Mouse (Mus musculus) limb, embryonic 10.5 days (tissue): ENCODE data around the gene Frmd8. TPM values are rescaled to one million over a fixed set of nuclear protein-coding genes. Genes with fewer than 3 reads are reported as not detected.

Experiments used
- DNase-seq: peaks from one replicate; pipeline ENCODE4 v3.0.0-alpha.2; 2017; ENCODE audit warnings: low spot score
- H3K27ac ChIP-seq: fragments of 300-500 bp; sonication (generic); 2 replicates; pipeline ENCODE4 v1.5.1; 2016; ENCODE audit warnings: mild to moderate bottlenecking
- H3K27me3 ChIP-seq: fragments of 300-500 bp; sonication (generic); 2 replicates; pipeline ENCODE4 v1.6.1; 2016; ENCODE audit warnings: low read depth, mild to moderate bottlenecking; ENCODE audit not compliant: poor library complexity, severe bottlenecking
- H3K36me3 ChIP-seq: fragments of 300-500 bp; sonication (generic); 2 replicates; pipeline ENCODE4 v1.6.1; 2016; ENCODE audit warnings: mild to moderate bottlenecking, moderate library complexity
- H3K4me1 ChIP-seq: fragments of 300-500 bp; sonication (generic); 2 replicates; pipeline ENCODE4 v1.6.1; 2016
- H3K4me3 ChIP-seq: fragments of 300-500 bp; sonication (generic); 2 replicates; pipeline ENCODE4 v1.5.1; 2016; ENCODE audit warnings: mild to moderate bottlenecking, moderate library complexity
- H3K9me3 ChIP-seq: fragments of 300-500 bp; sonication (generic); replicated peaks from 2 replicates; pipeline ENCODE4 v1.6.1; 2016; ENCODE audit warnings: mild to moderate bottlenecking
- WGBS: fragments of 180-500 bp; shearing (Covaris S2); methylation state at CpG from one replicate; pipeline ENCODE4 v1.1.7; 2016; 5-methylcytosine and 5-hydroxymethylcytosine counted together
- polyA plus RNA-seq: library from polyadenylated mRNA; unstranded; fragments of >200 nt; fragmentation: Nextera tagmentation; extraction: Ambion mirVana; gene quantifications from 2 replicates; pipeline ENCODE4 v1.2.1, GENCODE M21; 2016

The Frmd8 gene
- polyA plus RNA-seq, 1 experiment from 2014 or later: 48.7 TPM

DNA sequence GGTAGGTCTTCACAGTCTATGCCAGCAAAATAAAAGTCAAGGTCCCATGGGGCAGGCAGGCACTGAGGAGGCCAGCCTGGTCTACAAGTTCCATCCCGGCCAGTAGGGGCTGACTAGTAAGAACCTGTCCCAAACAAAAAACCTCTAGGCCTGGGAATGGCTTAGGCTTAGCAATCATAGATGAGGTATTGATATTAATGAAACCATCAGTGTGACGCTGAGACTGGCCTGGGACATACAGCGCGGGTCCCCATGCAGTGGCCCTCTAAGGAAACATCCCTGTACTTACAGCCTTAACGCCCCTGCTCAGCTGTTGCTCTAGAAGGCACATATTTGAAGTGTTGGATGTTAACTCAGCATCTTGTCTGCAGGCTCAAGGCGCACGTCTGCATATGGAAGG lies 46.2 kb downstream of the Frmd8 start:
- Histone ChIP-seq H3K9me3 (no peaks in the 10 kb centered on the region), H3K27me3 (no peaks in the 10 kb centered on the region), H3K4me3 (no peak overlapping the region), H3K36me3 (no peaks in the 10 kb centered on the region), H3K27ac (no peak overlapping the region), H3K4me1 (peaks cover 9% of the 10 kb centered on the region)
- WGBS: 88% methylated on average over 7 of the region's 7 CpGs
- no peak for DNase-seq

DNA sequence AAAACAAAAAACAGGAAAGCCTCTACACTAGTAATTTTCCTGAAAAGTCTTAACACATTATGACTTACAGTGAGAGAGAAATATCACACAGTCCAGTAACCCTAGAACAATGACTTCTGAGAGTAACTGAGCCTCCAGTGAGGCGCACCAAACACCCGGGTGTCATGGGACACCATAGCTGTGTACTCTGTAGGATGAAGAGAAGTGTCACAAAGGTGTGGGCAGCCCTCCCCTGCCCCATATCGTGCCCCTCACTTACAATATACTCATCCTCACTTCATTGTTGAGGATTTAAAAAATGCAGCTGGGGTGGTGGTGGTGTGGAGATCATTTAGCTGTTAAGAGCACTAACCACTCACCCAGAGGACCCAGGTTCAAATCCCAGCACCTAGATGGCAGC lies 46.9 kb downstream of the Frmd8 start:
- 86% methylated on average over 3 of the region's 3 CpGs for WGBS
- DNase-seq: no peak
- H3K4me1 ChIP-seq: peaks cover 17% of the 10 kb centered on the region
- H3K27ac ChIP-seq: no peak overlapping the region
- H3K9me3 ChIP-seq: no peaks in the 10 kb centered on the region
- no peaks in the 10 kb centered on the region for H3K27me3 ChIP-seq
- H3K36me3 ChIP-seq: no peaks in the 10 kb centered on the region
- no peak overlapping the region for H3K4me3 ChIP-seq

DNA sequence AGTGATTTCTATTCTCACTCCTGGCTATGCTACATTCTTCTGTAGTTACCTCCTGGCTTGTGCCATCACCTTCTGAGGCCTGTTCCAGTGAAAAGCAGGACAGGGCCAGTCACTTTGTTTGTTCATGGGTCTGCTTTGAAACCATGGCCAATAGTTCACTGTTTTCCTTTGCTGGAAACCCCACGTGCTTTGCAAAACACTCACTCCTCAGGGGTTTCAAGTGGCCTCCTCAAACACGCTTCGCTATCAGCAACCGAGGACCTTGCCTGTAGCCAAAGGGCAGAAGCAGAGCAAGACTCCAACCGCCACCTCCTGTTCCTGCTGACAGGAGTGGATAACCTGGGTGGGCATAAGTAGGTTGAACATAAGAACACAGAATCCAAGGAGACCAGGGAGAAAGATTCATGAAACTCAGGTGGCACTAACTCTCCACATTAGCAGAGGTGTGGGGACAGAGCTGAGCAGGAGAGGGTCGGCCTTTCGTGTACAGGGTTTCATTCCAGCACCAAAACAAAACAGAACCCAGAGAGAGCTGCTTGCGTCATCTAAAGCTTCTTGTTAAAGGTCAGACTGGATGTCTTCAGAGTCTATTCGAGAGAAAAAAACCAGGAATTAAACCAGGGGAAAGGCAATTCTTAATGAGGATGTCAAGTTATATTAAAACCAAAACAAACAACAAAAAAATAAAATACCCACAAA lies 47.5 kb downstream of the Frmd8 start:
- Histone ChIP-seq H3K27me3 (no peaks in the 10 kb centered on the region), H3K4me3 (no peak overlapping the region), H3K27ac (0 out of 2 replicates have a peak overlapping the region, but pooled peaks have one; percentile 37)

DNA sequence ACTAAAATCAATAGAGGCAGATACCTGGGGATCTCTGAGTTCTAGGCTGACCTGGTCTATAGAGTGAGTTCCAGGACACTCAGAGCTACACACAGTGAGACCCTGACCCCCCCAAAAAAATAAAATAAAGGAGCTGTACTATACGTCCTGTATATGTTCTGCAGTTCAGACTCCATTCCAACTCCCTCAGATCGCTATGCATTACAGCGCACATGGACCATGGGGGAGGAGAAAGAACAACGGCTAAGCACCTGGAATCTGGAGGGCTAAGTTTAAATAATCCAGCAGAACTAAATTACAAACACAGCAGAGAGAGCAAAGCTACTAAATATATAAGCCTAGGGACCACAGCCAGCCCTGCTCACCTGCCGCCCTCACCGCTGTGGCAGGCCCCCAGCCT lies 48.0 kb downstream of the Frmd8 start:
- no peaks in the 10 kb centered on the region for H3K9me3 ChIP-seq
- 0 out of 2 replicates have a peak overlapping the region, but pooled peaks have one; percentile 37 for H3K27ac ChIP-seq
- WGBS: 89% methylated on average over 6 of the region's 6 CpGs
- H3K4me3 ChIP-seq: no peak overlapping the region
- no peak for DNase-seq
- no peaks in the 10 kb centered on the region for H3K36me3 ChIP-seq
- H3K27me3 ChIP-seq: no peaks in the 10 kb centered on the region
- peaks cover 28% of the 10 kb centered on the region for H3K4me1 ChIP-seq

More for the DNA sequence above, 47.5 kb downstream of the Frmd8 start:
- no peak for DNase-seq
- Histone ChIP-seq H3K4me1 (peaks cover 22% of the 10 kb centered on the region), H3K36me3 (no peaks in the 10 kb centered on the region), H3K9me3 (no peaks in the 10 kb centered on the region)
- WGBS: 85% methylated on average over 9 of the region's 9 CpGs

DNA sequence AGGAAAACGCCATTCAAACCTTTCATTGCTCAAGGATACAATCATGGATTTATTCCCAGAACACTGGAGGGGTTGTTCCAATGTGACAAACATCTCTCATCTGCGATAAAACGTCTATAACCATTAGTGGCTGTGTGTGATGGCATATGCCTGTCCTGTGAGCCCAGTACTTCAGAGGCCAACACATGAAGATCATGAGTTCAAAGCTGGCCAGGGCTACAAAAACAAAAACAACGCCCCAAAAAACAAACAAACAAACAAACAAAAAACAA lies 48.4 kb downstream of the Frmd8 start:
- no peaks in the 10 kb centered on the region for H3K36me3 ChIP-seq
- H3K27ac ChIP-seq: no peak overlapping the region
- H3K4me3 ChIP-seq: no peak overlapping the region
- no peaks in the 10 kb centered on the region for H3K27me3 ChIP-seq
- DNase-seq: no peak
- H3K9me3 ChIP-seq: no peaks in the 10 kb centered on the region
- peaks cover 31% of the 10 kb centered on the region for H3K4me1 ChIP-seq
- 90% methylated on average over 4 of the region's 4 CpGs for WGBS

DNA sequence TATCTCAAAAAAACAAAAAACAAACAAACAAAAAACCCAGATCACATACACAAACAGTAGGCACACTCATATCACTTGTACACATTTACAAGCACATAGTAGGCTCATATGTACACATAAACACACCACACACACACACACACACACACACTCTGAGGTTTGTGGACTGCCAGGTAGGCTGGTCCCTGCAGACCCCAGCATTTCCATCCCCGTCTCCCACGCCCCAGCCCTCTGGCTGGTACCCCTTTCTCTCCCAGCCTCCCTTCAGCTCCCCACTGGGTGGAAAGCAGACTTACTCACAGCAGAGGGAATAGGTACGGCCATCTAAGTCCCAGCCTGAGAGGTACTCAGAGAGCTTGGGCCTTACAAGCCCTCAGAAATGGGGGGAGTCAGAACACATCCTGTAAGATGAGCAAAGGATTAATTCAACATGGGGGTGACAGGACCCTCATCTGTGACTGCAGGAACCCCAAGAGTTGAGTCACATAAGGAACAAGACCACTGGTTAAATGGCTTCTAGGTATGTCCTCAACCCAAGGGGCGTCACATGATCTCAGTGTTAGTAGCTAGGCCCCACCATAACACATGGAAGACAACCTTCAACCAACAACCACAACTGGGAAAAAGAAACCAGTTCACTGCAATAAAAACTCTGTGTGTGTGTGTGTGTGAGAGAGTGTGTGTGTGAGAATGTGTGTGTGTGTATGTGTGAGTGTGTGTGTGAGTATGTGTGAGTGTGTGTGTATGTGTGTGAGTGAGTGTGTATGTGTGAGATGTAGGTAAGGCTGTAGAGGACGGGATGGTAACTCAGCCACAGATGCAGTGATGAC lies 49.0 kb downstream of the Frmd8 start:
- Histone ChIP-seq H3K4me1 (peaks cover 31% of the 10 kb centered on the region), H3K36me3 (no peaks in the 10 kb centered on the region), H3K27ac (no peak overlapping the region), H3K9me3 (no peaks in the 10 kb centered on the region), H3K4me3 (no peak overlapping the region), H3K27me3 (no peaks in the 10 kb centered on the region)
- no peak for DNase-seq
- WGBS: 89% methylated on average over 5 of the region's 5 CpGs

DNA sequence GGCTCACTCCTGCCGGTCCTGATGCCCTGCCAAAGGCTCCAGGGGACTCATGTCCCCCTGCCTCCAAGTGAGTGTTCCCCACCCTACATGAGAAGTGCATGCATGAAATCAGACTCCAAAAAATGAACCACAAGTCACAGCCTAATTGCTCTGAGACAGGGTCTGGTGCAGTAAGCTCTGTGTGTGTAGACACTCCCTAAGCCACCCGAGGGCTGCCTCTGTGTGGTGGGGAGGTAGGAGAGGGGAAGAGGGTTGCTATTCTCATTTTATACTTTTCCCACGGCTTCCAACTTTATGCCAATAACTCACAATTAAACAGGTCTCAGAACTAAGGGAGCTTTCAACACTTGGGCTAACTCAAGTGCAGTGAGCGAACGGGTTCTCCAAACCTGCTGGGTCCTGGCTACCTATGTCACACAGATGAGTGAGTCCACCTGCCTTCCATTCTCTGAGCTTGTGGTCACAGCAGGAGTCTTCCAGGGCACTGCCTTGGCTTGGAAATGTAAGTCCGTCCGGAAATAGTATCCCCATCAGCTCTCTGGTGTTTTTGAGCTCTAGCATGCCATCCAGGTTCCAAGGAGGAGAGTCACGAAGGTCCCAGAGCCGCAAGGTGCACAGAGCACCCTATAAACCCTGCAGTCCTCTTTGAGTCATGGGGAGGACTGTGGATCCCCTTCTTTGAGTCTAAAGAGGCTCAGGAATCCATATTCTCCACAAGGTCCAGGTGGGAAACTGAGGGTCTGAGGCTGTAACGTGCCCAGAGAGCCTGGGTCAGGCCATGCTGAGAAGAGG lies 50.1 kb downstream of the Frmd8 start:
- no peak for DNase-seq
- Histone ChIP-seq H3K4me1 (peaks cover 31% of the 10 kb centered on the region), H3K36me3 (no peaks in the 10 kb centered on the region), H3K27me3 (no peaks in the 10 kb centered on the region), H3K4me3 (no peak overlapping the region), H3K9me3 (no peaks in the 10 kb centered on the region), H3K27ac (0 out of 2 replicates have a peak overlapping the region, but pooled peaks have one; percentile 1)
- WGBS: 82% methylated on average over 10 of the region's 10 CpGs

DNA sequence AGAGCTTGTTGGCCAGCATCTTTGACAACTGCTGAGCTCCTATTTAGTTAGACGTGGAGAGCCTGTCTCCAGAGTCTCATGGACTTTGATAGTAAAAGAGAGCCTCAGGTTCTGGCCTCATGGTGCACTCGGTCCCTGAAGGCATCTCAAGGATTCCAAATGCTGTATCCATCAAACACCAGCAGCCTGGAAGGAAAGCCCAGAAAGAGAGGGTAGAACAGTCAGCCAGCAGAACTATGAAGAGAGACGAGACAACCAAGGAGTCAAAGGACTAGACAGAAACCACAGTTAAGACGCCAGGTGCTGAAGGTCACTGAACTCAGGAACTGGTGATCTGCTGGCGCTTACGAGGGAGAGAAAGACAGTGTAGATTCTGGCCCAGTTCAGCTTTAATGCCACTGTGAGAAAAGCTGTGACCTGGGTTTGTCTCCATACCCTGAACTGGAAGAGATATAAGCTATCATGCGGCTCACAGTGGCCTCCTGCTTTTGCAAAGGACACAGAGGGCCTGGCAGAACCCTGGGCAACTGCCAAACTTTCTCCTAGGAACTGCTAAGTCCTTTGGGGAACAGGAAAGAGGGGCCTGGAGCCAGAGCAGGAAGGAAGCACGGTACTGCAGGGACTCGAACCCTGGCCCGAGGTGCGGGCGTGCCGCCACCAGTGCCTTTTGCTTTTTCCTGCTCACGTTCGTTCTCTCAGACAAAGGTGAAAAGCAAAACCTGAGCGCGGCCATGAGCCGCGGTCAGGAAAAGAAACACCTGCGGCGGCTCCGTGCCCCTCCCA lies 50.8 kb downstream of the Frmd8 start:
- H3K9me3 ChIP-seq: no peaks in the 10 kb centered on the region
- WGBS: 77% methylated on average over 22 of the region's 22 CpGs

DNA sequence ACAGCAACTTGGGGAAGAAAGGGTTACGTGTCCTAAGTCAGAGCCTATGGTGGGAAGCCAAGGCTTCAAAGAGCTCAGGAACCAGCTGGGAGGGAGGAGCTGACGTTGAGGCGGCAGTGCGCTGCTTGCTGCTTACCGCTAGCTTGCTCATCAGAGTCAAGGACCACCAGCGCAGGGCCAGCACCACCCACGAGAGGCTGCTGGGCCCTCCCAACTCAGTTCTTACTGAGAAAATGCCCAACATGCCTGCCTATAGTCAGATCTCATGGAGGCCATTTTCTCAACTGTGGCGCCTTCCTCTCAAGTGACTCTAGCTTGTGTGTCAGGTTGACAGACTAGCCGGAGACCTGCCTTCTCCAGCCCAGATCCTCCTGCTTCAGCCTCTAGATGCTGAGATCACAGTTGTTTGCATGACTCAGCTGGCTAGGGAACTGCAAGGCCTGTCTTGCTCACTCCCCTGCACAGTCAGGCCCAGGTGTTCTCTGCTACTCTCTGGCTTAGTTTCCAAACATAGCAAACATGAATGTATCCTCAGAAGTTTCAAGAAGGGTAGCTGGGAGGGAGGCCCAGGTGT lies 51.7 kb downstream of the Frmd8 start:
- no peaks in the 10 kb centered on the region for H3K9me3 ChIP-seq
- peak overlapping the region; percentile 25; the same call in 1 of the 2 replicates for H3K4me3 ChIP-seq
- H3K36me3 ChIP-seq: no peaks in the 10 kb centered on the region
- peak overlapping the region; percentile 78 for H3K27ac ChIP-seq
- peaks cover 41% of the 10 kb centered on the region for H3K4me1 ChIP-seq
- WGBS: 14% methylated on average over 9 of the region's 9 CpGs
- peak; percentile 71 for DNase-seq
- H3K27me3 ChIP-seq: no peaks in the 10 kb centered on the region

More for the DNA sequence above, 50.8 kb downstream of the Frmd8 start:
- H3K27me3 ChIP-seq: no peaks in the 10 kb centered on the region
- no peak for DNase-seq
- peaks cover 35% of the 10 kb centered on the region for H3K4me1 ChIP-seq
- no peaks in the 10 kb centered on the region for H3K36me3 ChIP-seq
- H3K27ac ChIP-seq: peak overlapping the region; percentile 1
- H3K4me3 ChIP-seq: no peak overlapping the region

DNA sequence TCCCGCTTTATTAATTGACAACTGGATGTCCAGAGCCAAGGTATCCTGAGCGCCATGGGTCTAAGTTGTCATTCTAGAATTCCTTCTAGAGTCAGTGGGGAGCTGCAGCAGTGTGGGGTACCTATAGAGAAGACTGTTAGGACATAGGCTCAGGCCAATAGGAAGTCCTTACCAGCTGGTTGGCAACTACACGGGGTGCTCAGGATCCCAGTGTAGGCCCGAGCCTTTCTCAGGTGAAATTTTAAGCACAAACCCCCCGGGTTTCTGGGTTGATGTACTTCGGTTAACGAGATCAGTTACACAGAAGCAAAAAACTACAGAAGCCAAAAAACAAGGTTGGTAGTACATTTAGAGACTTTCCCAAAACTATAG lies 52.3 kb downstream of the Frmd8 start:
- Histone ChIP-seq H3K4me3 (peak overlapping the region; percentile 1; the same call in 1 of the 2 replicates), H3K9me3 (no peaks in the 10 kb centered on the region), H3K36me3 (no peaks in the 10 kb centered on the region), H3K27ac (peak overlapping the region; percentile 78), H3K27me3 (no peaks in the 10 kb centered on the region), H3K4me1 (peaks cover 46% of the 10 kb centered on the region)
- DNase-seq: no peak
- WGBS: 71% methylated on average over 7 of the region's 7 CpGs

DNA sequence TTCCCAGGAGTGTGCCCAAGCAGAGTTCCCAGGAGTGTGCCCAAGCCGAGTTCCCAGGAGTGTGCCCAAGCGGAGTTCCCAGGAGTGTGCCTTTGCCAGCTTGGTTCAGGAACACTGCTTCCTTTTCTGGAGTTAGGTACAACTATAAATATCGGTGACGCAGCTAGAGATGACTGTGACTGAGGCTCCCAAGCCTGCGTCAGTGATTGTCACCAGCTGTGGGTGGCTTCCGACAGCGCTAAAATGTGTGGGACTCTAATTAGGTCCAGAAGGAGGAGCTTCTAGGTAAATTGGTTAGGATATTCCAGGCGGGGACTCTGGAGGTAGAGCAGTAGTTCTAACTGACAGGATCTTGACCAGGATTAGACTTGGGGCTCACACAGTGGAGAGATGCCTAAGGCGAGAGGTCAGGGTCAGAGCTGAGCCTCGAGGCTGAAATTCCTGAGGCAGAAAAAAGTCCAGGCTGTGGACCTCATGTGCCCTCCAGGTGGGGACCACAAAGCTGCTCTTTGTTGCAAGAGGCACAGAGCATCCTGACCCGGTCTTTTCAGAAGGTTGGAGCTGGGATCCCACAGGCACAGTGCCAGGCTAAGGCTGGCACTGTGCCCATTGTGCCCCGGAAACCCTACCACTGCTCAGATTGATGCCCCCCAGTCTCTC lies 52.8 kb downstream of the Frmd8 start:
- Histone ChIP-seq H3K9me3 (no peaks in the 10 kb centered on the region), H3K27ac (peak overlapping the region; percentile 78), H3K27me3 (no peaks in the 10 kb centered on the region), H3K4me1 (peaks cover 51% of the 10 kb centered on the region), H3K4me3 (peak overlapping the region; percentile 1; the same call in 1 of the 2 replicates), H3K36me3 (no peaks in the 10 kb centered on the region)
- WGBS: 27% methylated on average over 12 of the region's 12 CpGs
- peak; percentile 66 for DNase-seq

DNA sequence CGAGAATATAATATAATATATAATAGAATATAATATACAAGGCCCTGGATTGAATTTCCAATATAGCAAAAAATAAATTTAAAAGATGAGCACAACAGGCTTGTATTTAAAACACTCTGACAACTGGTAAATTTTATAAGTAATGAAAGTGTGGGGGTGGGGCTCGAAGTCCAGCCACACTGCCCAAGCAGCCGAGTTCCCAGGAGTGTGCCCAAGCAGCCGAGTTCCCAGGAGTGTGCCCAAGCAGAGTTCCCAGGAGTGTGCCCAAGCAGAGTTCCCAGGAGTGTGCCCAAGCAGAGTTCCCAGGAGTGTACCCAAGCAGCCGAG lies 53.3 kb downstream of the Frmd8 start:
- Histone ChIP-seq H3K4me1 (peaks cover 51% of the 10 kb centered on the region), H3K9me3 (no peaks in the 10 kb centered on the region)
- DNase-seq: no peak

More for the DNA sequence above, 53.3 kb downstream of the Frmd8 start:
- Histone ChIP-seq H3K4me3 (peak overlapping the region; percentile 1; the same call in 1 of the 2 replicates), H3K36me3 (no peaks in the 10 kb centered on the region), H3K27ac (peak overlapping the region; percentile 78), H3K27me3 (no peaks in the 10 kb centered on the region)
- 63% methylated on average over 5 of the region's 5 CpGs for WGBS
